Mouse (Mus musculus): Measurements from ENCODE around the gene Decr2. TPM values are rescaled to one million over a fixed set of nuclear protein-coding genes. Genes with fewer than 3 reads are reported as not detected.
"Not testable (repeated sequence)": the region's sequence is repeated elsewhere in the genome, so short reads cannot be mapped to it uniquely, and the experiment has no call there.

Decr2 gene
- polyA plus RNA-seq, 1 experiment from 2014 or later, result 15.7 TPM

DNA sequence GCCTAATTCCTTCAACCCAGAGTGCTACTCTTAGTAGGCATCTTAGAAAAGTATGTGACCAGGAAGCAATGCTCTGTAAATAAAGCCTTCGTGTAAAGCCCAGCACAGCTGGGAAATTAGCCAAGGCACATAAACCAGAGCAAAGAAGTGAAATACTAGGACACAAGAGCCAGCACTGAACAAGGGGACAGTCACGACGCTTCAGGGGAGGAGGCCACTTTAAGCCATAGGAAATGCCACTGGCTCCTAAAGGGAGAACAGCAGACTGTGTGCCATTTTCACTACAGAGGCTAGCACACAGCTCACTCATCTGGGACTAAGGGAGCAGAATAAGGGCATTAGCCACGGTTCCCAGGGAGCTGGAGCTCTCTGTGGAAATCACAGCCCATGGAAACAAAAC, 44.9 kb downstream of the Decr2 start:
- DNase-seq (ENCODE audit: low spot score) (peak; percentile 31), ATAC-seq (ENCODE audit: low read depth) (no peak)
- Histone ChIP-seq H3K4me2 (ENCODE audit: low read depth, low read length) (no peak overlapping the region), H3K36me3 (ENCODE audit: control insufficient read depth, insufficient read depth, low read length) (no peaks in the 10 kb centered on the region), H3K27me3 (replicated peaks; ENCODE audit: control insufficient read depth, insufficient read depth, low read length) (no peaks in the 10 kb centered on the region), H3K4me3 (ENCODE audit: low read depth, low read length) (no peak overlapping the region), H3K9ac (ENCODE audit: low read depth, low read length) (no peak overlapping the region), H3K9me3 (ENCODE audit: control insufficient read depth, low read length) (no peaks in the 10 kb centered on the region), H3K27ac (replicated peaks; ENCODE audit: low read depth, low read length) (no peak overlapping the region), H3K4me1 (ENCODE audit: control insufficient read depth, insufficient read depth, low read length) (0 out of 2 replicates have a peak, but pooled peaks cover 3% of the 10 kb centered on the region)
- WGBS, result 64% methylated on average over 4 of the region's 4 CpGs

DNA sequence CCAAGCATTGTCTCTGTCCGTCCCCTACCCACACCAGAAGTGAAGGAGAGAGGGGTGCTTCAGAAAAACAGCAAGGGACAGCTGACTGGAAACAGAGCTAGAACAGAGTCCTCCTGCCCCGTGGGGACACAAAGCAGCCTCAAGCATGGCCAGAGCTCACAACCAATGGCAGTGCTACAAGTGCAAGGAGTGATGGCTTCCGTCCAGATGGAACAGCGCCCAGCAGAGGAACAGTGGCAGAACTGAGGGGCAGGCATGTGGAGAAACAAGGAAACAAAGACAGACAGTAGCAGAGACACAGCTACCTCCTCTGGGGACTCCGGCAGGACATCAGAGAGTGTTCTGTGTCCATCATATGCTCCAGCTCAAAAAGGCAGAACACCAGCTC, 46.9 kb downstream of the Decr2 start:
- no peak overlapping the region for H3K4me3 ChIP-seq (ENCODE audit: low read depth, low read length)
- H3K27me3 ChIP-seq (replicated peaks; ENCODE audit: control insufficient read depth, insufficient read depth, low read length), result no peaks in the 10 kb centered on the region
- no peak overlapping the region for H3K9ac ChIP-seq (ENCODE audit: low read depth, low read length)
- no peaks in the 10 kb centered on the region for H3K9me3 ChIP-seq (ENCODE audit: control insufficient read depth, low read length)
- no peak overlapping the region for H3K4me2 ChIP-seq (ENCODE audit: low read depth, low read length)
- H3K4me1 ChIP-seq (ENCODE audit: control insufficient read depth, insufficient read depth, low read length), result 0 out of 2 replicates have a peak, but pooled peaks cover 3% of the 10 kb centered on the region
- H3K36me3 ChIP-seq (ENCODE audit: control insufficient read depth, insufficient read depth, low read length), result no peaks in the 10 kb centered on the region
- ATAC-seq (ENCODE audit: low read depth) (0 out of 2 replicates have a peak, but pooled peaks have one; percentile 38), DNase-seq (ENCODE audit: low spot score) (peak; percentile 41)
- WGBS, result 71% methylated on average over 5 of the region's 5 CpGs
- no peak overlapping the region; the same call in 1 of the 2 replicates for H3K27ac ChIP-seq (replicated peaks; ENCODE audit: low read depth, low read length)

DNA sequence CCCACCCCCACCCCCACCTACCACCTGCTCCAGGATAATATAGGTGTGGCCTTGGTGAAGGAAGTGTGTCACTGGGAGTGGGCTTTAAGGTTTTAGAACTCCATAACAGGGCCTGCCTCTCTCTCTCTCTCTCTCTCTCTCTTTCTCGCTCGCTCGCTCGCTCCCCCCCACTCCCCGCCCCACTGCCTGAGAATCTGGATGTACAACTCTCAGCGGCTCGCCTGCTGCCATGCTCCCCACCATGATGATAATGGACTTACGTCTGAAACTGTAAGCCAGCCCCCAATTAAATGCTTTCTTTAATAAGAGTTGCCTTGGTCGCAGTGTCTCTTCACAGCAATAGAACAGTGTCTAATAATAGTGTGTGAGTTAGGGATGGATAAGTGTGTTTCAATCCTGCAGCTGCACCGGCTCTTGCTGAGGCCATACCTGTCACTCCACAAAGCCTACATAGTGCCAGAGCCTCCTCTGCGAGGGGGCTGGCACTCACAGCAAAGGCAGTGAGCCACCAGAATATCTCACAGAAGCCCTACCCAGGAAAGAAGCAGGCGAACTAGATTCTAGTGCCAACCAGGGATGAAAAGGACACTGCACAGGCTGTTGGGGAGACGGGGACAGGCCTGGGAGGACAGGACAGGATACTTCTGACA, 47.4 kb downstream of the Decr2 start:
- H3K4me2 ChIP-seq (ENCODE audit: low read depth, low read length), result no peak overlapping the region
- H3K9me3 ChIP-seq (ENCODE audit: control insufficient read depth, low read length), result no peaks in the 10 kb centered on the region
- H3K4me1 ChIP-seq (ENCODE audit: control insufficient read depth, insufficient read depth, low read length), result 0 out of 2 replicates have a peak, but pooled peaks cover 3% of the 10 kb centered on the region
- H3K36me3 ChIP-seq (ENCODE audit: control insufficient read depth, insufficient read depth, low read length), result no peaks in the 10 kb centered on the region
- WGBS, result 80% methylated on average over 13 of the region's 13 CpGs
- H3K4me3 ChIP-seq (ENCODE audit: low read depth, low read length), result no peak overlapping the region
- DNase-seq (ENCODE audit: low spot score) (no peak), ATAC-seq (ENCODE audit: low read depth) (no peak)
- H3K27ac ChIP-seq (replicated peaks; ENCODE audit: low read depth, low read length), result no peak overlapping the region
- no peak overlapping the region for H3K9ac ChIP-seq (ENCODE audit: low read depth, low read length)
- no peaks in the 10 kb centered on the region for H3K27me3 ChIP-seq (replicated peaks; ENCODE audit: control insufficient read depth, insufficient read depth, low read length)

DNA sequence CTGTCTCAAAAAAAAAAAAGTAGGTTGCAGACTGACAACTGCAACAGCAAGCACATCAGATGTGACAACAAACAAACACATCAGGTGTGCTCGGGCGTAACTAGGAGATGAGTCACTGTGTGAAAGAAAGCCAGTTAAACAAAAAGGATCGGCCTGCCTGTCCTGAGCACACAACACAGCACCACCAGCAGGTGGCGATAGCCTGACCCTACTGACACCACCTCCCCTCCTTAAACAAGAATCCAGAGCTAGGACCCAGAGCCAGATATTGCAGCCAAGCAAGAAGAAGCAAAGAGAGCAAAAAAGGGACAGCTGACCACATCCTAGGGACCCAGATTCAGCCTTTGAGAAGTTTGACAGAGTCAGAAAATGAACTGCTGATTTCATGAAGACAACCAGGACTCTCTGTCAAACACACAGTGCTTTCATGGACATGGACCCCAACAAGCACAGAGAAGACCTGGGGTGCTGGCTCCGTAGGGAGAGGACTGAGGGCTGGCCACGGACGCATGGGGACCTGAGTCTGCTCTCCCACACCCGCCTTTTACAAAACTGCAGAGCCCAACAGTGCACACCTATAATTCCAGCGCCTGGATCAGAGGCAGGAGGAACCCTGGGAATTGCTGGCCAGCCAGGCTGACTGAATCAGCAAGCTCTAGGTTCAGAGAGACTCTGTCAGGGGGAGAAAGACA, 48.9 kb downstream of the Decr2 start:
- peak; percentile 72 for DNase-seq (ENCODE audit: low spot score)
- WGBS, result 57% methylated on average over 9 of the region's 9 CpGs
- H3K27ac ChIP-seq (replicated peaks; ENCODE audit: low read depth, low read length), result no peak overlapping the region
- no peaks in the 10 kb centered on the region for H3K9me3 ChIP-seq (ENCODE audit: control insufficient read depth, low read length)
- H3K4me2 ChIP-seq (ENCODE audit: low read depth, low read length), result no peak overlapping the region
- ATAC-seq (ENCODE audit: low read depth), result peak; percentile 59; the same call in 1 of the 2 replicates
- peaks cover 3% of the 10 kb centered on the region; the same call in 1 of the 2 replicates for H3K36me3 ChIP-seq (ENCODE audit: control insufficient read depth, insufficient read depth, low read length)
- H3K27me3 ChIP-seq (replicated peaks; ENCODE audit: control insufficient read depth, insufficient read depth, low read length), result no peaks in the 10 kb centered on the region
- H3K4me3 ChIP-seq (ENCODE audit: low read depth, low read length), result no peak overlapping the region
- H3K9ac ChIP-seq (ENCODE audit: low read depth, low read length), result no peak overlapping the region
- 0 out of 2 replicates have a peak, but pooled peaks cover 3% of the 10 kb centered on the region for H3K4me1 ChIP-seq (ENCODE audit: control insufficient read depth, insufficient read depth, low read length)

DNA sequence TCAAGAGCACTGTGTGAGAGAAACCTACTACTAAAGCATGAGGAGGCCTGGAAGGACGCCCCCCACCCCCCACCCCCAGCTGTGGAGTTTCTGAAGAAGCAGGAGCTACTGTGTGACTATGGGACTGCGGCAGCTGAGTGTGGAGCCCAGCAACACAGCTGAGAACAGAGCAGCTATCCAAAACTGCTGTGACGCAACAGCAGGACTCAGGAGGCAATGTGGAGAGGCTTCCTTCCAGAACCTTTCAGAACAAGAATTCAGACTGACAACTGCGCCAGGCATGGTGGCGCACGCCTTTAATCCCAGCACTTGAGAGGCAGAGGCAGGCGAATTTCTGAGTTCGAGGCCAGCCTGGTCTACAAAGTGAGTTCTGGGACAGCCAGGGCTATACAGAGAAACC, 49.4 kb downstream of the Decr2 start:
- H3K27ac ChIP-seq (replicated peaks; ENCODE audit: low read depth, low read length); H3K4me3 ChIP-seq (ENCODE audit: low read depth, low read length); H3K4me2 ChIP-seq (ENCODE audit: low read depth, low read length); H3K9ac ChIP-seq (ENCODE audit: low read depth, low read length); H3K27me3 ChIP-seq (replicated peaks; ENCODE audit: control insufficient read depth, insufficient read depth, low read length); ATAC-seq (ENCODE audit: low read depth); H3K4me1 ChIP-seq (ENCODE audit: control insufficient read depth, insufficient read depth, low read length); DNase-seq (ENCODE audit: low spot score); H3K36me3 ChIP-seq (ENCODE audit: control insufficient read depth, insufficient read depth, low read length); H3K9me3 ChIP-seq (ENCODE audit: control insufficient read depth, low read length): not testable (repeated sequence)
- WGBS, result 89% methylated on average over 8 of the region's 8 CpGs

DNA sequence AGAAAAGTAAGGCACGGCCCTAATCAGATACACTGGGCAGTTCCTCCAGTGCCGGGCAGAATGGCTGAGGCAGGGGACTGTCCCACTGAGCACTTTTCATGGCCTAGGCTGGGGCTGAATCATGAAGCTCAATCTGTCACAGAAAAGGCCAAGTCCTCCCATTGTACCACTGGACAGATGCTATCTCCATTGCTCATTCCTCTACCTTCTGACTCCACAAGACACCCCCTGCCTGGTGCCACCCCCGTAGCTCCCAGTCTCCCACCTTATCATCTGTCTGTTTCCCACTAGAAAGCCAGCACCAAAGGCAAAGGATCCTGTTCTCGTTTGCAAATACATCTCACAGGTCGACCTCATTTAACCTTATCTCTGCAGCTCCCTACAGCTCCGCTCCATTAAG, 58.1 kb downstream of the Decr2 start:
- 87% methylated on average over 6 of the region's 6 CpGs for WGBS
- DNase-seq (ENCODE audit: low spot score), result no peak
- no peak overlapping the region for H3K9ac ChIP-seq (ENCODE audit: low read depth, low read length)

DNA sequence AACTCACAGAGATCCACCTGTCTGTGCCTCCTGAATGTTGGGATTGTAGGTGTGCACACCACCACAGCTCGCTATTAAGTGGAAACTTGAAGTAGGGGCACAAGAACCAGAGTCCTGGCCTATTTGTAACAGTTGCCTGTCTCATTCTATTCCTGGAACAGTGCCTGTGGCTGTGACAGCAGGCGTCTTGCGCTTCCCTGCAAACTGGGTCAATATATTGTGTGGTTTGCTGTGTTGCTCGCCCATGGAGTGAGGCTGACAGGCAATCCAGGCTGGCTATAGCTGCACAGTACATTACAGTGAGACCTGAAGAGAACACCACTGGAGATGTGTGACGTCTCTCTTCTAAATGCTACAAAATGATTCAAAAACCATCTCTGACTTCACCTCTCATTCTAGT, 58.6 kb downstream of the Decr2 start:
- peaks cover 27% of the 10 kb centered on the region; the same call in 1 of the 2 replicates for H3K36me3 ChIP-seq (ENCODE audit: control insufficient read depth, insufficient read depth, low read length)
- no peak overlapping the region for H3K27ac ChIP-seq (replicated peaks; ENCODE audit: low read depth, low read length)
- no peaks in the 10 kb centered on the region for H3K4me1 ChIP-seq (ENCODE audit: control insufficient read depth, insufficient read depth, low read length)
- H3K9me3 ChIP-seq (ENCODE audit: control insufficient read depth, low read length), result no peaks in the 10 kb centered on the region
- 93% methylated on average over 5 of the region's 5 CpGs for WGBS
- DNase-seq (ENCODE audit: low spot score) (no peak), ATAC-seq (ENCODE audit: low read depth) (no peak)
- no peak overlapping the region for H3K4me2 ChIP-seq (ENCODE audit: low read depth, low read length)
- H3K27me3 ChIP-seq (replicated peaks; ENCODE audit: control insufficient read depth, insufficient read depth, low read length), result no peaks in the 10 kb centered on the region
- H3K9ac ChIP-seq (ENCODE audit: low read depth, low read length), result no peak overlapping the region
- no peak overlapping the region for H3K4me3 ChIP-seq (ENCODE audit: low read depth, low read length)

More for the DNA sequence above, 58.1 kb downstream of the Decr2 start:
- Histone ChIP-seq H3K4me2 (ENCODE audit: low read depth, low read length) (no peak overlapping the region), H3K4me3 (ENCODE audit: low read depth, low read length) (no peak overlapping the region), H3K9me3 (ENCODE audit: control insufficient read depth, low read length) (no peaks in the 10 kb centered on the region), H3K27me3 (replicated peaks; ENCODE audit: control insufficient read depth, insufficient read depth, low read length) (no peaks in the 10 kb centered on the region), H3K4me1 (ENCODE audit: control insufficient read depth, insufficient read depth, low read length) (no peaks in the 10 kb centered on the region), H3K27ac (replicated peaks; ENCODE audit: low read depth, low read length) (no peak overlapping the region), H3K36me3 (ENCODE audit: control insufficient read depth, insufficient read depth, low read length) (peaks cover 27% of the 10 kb centered on the region; the same call in 1 of the 2 replicates)
- ATAC-seq (ENCODE audit: low read depth), result no peak

All from embryonic facial prominence, embryonic 14.5 days (tissue).